Mouse (Mus musculus): ENCODE measurements around the gene Trub1. TPM values are rescaled to one million over a fixed set of nuclear protein-coding genes. Genes with fewer than 3 reads are reported as not detected.

Gene Trub1
- polyA plus RNA-seq, 1 experiment from 2014 or later: 7.1 TPM

DNA sequence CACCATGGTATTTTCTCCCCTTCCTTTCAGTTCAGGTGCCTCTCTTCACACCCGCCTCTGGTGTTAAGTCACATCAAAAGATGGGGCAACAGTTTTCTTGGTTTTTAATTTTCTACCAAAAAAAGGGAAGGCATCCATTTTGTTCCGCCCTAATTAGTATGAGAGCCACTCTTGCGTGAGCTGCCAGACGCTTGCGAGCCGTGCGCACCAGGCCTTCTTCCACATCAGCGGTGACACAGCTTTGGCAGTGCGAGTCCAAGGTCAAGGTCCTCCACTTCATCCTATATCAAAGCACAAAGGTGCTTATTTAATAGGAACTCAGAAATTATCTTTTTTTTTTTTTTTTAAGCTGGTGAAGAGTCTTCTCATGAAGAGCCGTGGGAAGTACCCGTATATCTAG is 87.4 kb downstream of the Trub1 start:
- ATAC-seq: no peak
- H3K9me3 ChIP-seq (ENCODE audit: control insufficient read depth): no peaks in the 10 kb centered on the region
- no peak overlapping the region for H3K4me3 ChIP-seq (ENCODE audit: low read depth, low read length)
- no peak overlapping the region for H3K9ac ChIP-seq (ENCODE audit: low read depth, low read length)
- no peak overlapping the region for H3K27ac ChIP-seq (ENCODE audit: low read depth, low read length)
- H3K4me2 ChIP-seq (replicated peaks; ENCODE audit: low read depth): no peak overlapping the region
- TF ChIP-seq CTCF (IDR thresholded peaks at IDR 0.05; ENCODE audit: low read depth): no peak
- 96% methylated on average over 11 of the region's 11 CpGs for WGBS
- H3K36me3 ChIP-seq (ENCODE audit: control insufficient read depth, insufficient read depth): no peaks in the 10 kb centered on the region
- no peaks in the 10 kb centered on the region for H3K27me3 ChIP-seq (replicated peaks; ENCODE audit: control insufficient read depth, insufficient read depth, low read length)
- no peaks in the 10 kb centered on the region; the same call in 1 of the 2 replicates for H3K4me1 ChIP-seq (replicated peaks; ENCODE audit: control insufficient read depth, insufficient read depth, low read length)

Other genes starting within 250 kb of the Trub1 start
- gene Ablim1, start 138.0 kb upstream of the Trub1 start, polyA plus RNA-seq (2015; fragmentation: Nextera tagmentation; extraction: Ambion mirVana): 24.4 and 28.7 TPM in 2 replicates
- gene Fam160b1, start 92.2 kb upstream of the Trub1 start, polyA plus RNA-seq (2015; fragmentation: Nextera tagmentation; extraction: Ambion mirVana): 13.9 and 14.9 TPM in 2 replicates
- gene Atrnl1, start 158.1 kb downstream of the Trub1 start, polyA plus RNA-seq (2015; fragmentation: Nextera tagmentation; extraction: Ambion mirVana): 2.5 and 2.6 TPM in 2 replicates